Mouse (Mus musculus) adrenal gland, postnatal 14 days (tissue): ENCODE data around the gene Gad2. TPM values are rescaled to one million over a fixed set of nuclear protein-coding genes. Genes with fewer than 3 reads are reported as not detected.

Experiments used
- DNase-seq: peaks from one replicate; pipeline ENCODE4 v3.0.0; 2021; ENCODE audit warnings: mixed read lengths
- total RNA-seq: library from RNA; stranded (reverse); gene quantifications from 2 replicates; pipeline ENCODE4 v1.2.3, GENCODE M21; 2021

The Gad2 gene
- total RNA-seq, 1 experiment from 2014 or later, result not detected

DNA sequence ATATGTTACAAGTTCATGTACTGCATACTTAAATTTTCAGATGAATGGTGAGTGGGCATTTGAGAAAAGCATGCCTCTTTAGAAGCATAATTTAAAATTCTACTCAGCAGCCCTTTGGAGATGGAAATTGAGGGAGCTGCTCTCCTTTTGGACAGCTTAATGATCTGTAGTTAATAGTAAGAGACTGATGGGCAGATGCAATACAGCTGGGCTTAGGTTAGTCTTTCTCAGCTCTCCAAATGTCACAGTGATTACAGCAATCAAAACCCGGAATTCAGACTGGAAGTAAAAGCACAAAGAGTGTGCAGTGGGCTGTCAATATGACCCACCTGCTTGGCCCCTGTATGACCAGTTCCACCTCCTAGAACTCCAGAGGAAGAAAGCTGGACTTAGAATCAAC is 24.1 kb downstream of the Gad2 start:
- no peak for DNase-seq

DNA sequence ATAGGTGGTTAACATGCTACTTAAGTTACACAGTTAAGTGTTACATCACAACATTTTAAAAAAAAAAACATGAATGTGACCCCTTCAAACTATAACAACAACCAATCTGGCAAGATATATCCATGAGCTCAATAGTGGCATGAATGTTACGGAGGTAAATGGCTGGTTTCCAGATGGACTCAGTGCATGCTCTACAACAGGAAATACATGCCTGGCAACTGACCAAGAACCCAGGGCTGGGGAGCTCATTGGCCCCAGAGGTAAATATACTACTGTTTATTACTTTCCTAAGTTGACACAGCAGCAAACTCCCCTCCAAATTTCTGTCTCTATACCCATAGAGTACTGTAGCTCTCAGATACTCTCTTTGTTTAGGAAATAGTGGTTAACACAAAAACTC is 26.4 kb downstream of the Gad2 start:
- no peak for DNase-seq

DNA sequence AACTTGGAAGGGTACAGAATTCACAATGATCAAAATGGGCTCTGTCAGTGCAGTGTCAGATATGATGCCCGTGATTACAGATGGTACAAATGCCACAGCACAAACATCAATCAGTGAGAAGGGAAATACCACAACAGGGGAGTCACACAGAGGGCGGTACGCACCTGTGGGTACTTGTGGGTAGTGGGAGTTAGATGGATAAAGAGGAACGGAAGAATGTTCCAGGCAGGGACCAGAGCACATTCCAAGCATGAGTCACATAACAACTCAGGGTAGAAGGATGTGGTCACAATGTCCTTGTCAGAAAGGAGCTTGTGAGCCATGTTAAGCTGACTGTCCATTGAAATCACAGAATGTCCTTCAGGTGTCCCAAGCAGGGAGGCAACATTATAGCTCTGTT is 29.8 kb downstream of the Gad2 start:
- no peak for DNase-seq

DNA sequence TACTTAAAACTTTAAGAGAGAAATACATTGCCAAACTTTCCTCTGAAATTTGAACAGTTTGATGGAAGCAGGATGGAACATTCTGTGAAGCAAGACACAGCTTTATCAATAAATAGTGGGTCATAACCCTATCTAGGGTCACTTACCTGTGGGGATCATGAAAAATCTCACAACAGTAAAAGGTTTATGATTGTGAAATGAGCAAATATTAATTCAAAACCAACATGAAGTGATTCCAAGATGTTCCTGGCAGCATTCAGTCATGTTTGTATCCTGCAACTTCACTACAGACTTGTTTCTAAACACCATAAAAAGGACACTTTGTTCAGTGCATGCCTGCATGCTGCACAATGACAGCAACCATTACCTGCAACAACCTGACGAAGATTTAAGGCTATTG is 41.7 kb downstream of the Gad2 start:
- DNase-seq, result no peak

DNA sequence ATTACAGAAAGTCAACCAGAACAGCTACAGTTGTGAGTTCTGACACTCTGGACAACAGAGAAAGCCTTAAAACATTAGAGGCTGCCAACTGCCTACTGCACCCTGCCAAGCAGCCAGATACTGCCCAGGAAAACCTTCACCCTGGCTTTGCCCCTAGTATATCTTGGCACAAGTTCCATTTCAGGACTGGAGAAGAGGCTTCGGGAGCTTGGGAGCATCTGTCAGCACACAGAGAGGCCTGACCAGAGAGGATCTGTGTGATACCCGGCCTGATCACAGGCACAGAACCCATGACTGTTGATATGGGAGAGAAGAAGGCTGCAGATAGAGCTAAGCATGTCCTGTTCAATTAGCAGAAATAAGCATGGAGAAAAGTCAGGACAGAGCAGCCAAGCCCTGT is 48.4 kb downstream of the Gad2 start:
- no peak for DNase-seq

DNA sequence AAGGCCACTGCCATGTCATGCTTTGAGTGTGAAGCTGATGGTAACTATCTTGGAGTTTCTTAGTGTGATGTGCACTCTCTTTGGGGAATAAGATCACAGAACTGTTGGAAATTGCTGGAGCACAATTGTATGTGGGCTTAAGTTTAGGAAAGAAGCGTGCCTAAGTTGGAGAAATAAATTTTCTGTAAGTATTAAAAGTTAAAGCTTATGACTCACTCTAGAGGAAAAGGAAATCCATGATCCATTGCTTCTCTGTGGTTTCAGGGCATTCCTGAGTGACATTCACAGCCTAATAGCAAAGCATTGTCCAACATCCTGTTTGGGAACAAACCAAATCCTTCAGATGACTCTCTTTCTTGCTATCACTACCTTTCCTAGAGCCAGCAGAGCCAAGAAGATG is 49.3 kb downstream of the Gad2 start:
- no peak for DNase-seq

DNA sequence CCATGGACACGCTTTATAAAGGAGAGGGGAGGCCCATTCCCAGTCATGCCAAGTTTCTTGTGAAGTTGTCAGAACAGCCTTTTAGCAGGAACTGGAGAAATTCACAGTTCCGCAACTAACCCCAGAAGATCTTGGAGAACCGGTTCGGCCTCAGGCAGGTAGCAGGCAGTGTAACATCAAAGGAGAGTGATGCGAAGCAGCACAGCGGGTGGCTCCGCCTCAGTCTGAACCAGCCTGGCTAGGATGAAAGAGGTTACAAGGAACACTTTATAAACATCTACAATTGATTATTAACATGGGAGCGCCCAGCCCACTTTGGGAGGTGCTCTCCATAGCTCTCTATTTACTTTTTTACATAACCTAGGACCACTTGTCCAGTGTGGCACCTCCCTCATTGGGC is 55.1 kb downstream of the Gad2 start:
- no peak for DNase-seq

DNA sequence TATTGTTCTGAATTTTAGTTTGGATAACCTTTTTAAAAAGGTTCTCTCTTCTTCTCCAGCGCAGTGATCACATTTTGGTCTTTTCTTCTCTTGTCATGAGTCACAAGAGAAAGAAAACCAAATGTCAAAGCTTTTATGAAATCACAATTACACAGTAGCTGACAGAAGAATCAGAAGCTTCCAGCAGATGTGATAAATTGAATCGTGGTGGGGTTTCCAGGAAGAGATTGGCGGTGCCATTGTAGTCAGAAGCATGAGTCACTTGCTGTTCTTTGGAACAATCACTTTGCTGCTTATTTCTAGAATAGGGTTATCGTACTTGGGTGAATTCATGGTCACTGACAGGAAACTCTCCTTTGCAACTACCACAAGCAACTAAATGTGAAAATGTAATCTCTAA is 57.9 kb downstream of the Gad2 start:
- no peak for DNase-seq

DNA sequence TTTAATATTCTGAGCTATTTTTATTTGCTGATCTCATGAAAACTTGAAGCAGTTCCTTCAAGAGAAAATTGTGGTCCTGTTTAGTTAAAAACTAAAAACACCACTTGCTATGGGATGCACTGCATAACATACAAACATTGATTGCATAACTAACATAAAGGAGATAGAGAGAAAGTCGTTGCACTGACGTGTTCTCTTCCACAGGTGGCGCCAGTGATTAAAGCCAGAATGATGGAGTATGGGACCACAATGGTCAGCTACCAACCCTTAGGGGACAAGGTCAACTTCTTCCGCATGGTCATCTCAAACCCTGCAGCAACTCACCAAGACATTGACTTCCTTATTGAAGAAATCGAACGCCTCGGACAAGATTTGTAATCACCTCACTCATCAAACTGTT is 68.0 kb downstream of the Gad2 start:
- DNase-seq, result no peak

DNA sequence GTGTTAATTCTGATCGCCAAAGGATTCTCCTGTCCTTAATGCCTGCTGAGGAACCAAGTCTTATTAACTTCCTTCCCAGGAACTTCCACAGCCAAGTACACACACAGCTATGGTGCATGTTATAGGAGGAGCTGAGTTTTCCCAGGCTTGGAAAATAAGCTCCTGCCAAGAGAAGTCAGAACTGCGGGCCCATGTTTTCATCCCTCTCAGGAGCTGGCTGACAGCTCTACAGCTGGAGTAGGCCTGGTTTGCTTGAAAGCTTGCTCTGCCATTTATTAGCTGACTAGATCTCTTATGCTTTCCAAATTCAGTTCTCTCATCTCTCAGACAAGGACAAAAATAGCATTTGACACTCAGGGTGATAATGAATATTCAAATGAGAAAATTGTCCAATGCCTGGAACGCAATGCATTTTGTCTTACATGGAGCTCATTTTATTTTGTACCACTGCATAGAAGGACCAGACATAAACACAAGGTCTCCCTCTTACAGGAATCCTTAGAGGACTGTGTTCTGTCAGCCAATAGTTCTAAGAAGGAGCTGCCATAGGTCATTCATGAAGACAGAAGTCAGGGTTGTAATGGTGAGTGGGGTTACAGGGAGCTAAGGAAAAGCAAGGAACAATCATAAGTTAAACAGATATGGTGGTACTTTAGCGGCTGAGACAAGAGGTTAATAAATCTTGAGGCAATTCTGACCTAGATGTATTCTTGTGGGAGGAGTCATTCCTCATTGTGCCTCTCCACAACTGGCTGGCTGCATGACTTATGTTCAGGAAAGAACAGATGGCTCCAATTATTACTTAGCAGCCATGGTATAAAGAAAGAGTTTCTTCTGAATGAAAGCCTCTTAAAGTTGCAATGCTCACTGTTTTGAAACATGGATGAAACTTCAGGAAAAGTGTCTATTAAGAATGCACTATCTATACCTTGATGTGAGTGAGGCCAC is 83.0 kb downstream of the Gad2 start:
- DNase-seq, result no peak

DNA sequence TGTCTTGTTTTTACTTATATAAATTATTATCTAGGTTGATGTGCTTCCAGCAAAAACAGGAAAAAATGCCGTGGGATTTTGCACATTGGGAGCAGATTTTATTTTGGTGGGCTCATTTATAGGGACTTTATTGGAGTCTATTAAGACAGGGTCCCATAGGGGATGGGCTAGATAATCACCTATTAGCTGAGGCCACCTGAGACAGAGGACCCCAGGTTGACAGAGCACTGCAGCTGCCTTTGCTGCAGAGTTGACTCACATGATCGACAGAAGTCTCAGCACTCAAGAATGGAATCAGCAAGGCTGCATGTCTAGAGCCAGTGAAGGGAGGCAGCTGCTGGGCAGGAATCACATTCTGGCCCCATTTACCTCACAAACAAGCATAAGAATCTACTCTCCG is 84.2 kb downstream of the Gad2 start:
- DNase-seq, result no peak

DNA sequence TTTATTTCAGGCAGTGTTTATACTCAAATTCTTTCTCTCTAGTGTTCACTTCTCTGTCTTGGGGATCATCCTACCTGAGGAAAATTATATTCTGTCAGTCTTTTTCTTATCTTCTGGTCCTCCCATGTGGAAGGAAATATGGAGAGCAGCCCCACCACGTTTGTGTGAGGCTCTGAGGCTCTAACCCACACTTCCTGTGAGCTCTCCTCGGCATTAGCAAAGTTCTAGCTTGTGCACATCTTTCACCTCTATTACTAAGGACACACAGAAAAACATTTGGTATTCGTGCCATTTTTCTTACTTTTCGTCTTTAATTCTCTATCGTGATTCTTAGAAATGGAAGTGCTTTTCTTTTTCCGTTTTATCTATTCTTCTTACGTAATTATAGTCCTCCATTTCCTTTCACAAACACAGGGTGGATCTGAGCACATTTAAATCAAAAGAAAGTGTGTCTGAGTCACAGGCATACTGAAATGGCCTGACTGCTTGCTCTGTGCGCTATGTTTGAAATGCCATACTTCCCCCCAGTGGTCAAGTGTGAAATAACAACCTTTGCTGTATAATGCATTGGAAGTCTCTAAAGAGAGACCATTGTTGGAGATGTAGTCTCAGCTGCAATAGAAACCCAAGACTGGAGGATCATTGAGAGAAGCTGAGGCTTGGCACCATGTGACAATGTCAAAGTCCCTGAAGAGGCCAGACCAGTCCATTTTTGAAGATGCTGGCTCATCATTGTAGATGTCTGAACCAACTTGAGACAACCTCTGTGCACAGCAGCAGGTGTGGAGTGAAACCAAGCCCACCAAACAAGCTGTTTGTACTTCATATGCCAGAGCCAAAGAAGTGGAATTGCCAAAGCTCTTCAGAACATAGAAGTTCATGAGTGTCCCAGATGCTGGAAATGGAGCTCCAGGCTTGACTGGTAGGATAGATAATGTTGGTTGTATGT is 99.8 kb downstream of the Gad2 start:
- DNase-seq, result peak; percentile 69

DNA sequence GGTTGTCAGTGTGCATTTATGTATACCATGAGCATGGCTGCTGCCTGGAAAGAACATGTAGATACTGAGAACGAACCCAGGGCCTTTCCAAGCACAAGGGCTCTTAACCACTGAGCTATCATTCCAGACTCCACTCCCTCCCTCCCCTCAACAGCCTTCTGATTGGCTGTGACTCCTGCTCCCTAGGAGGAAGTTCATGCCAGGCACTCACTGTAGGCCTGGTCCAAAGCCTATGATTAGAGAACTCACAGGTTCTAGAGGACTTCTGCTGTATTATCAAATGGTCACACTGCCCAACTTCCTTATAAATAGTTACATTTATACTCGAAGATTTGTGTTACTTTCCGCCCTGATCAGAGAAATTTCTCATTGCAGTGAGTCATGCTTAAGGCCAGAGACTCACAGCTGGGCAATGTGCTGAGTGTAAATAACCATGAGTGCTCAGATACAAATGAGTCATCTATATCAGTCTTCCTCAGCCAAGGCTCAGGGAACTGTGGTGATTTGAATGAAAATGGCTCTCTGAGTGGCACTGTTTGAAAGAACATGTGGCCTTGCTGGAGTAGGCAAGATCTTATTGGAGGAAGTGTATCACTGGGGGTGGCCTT is 102.0 kb downstream of the Gad2 start:
- DNase-seq, result peak; percentile 25

DNA sequence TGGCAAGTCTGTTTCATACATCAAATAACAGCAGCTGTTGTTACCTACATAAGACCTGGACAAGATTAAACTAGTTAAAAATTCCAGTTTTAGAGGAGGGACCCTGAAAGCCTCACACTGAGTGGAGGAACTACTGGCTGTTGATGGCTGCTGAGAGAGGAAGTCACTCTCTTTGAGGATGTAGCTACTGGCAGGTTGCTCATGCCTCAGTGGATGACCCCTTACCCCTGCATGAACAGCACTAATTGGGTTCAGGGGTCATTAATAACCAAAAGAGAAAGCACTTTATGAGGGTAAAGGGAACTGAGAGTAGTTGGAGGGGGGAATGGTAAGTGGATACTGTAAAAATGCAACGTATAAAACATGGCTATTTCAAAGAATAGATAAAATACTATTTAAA is 105.1 kb downstream of the Gad2 start:
- DNase-seq, result no peak

DNA sequence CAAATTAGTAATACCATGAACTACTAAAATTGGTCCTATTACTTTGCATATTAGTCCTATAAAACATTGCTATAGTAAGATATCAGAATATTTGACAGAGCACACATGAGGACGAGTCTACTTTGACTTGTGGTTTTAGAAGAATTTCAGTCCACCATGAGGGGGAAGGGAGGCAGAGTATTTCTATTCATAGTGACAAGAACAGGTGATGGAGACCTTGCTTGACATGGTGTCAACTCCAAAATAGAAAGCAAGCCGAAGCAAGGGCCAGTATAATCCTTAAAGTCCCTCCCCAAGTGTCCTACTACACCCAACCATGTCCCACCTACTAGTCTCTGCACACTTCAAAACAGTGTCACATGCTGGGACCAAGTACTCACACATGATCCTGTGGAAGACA is 114.1 kb downstream of the Gad2 start:
- no peak for DNase-seq

DNA sequence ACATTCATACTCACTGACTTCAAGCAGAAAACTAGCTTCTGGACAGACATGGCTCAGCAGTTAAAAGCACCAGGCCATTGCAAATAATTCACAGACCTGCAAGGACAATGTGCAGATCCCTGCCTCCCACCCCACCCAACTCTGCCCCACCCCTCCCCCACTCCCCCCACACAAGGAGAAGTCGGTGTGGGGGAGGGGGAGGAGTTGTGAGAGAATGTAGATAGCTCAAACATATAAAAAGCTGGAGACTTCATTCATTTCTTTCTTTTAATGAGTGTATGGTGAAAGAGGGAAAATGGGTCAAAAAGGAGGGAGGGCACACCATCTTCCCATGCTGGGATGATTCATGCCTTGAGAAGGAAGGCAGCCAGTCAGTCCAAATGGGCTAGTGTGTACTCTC is 117.4 kb downstream of the Gad2 start:
- no peak for DNase-seq

DNA sequence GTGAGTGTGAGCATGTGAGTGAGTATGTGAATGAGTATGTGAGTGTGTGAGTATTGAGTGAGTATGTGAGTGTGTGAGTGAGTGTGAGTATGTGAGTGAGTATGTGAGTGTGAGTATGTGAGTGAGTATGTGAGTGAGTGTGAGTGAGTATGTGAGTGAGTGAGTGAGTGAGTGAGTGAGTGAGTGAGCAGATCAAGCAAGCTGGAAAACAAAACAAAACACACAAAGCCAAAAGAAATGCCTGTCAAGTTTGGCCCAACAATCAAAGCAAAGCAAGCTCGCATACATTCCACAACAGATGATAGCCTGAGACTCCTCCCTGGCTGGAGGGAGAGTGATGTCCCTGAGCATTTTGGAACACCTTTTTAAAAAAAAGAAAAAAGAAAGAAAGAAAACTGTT is 118.4 kb downstream of the Gad2 start:
- DNase-seq, result no peak

DNA sequence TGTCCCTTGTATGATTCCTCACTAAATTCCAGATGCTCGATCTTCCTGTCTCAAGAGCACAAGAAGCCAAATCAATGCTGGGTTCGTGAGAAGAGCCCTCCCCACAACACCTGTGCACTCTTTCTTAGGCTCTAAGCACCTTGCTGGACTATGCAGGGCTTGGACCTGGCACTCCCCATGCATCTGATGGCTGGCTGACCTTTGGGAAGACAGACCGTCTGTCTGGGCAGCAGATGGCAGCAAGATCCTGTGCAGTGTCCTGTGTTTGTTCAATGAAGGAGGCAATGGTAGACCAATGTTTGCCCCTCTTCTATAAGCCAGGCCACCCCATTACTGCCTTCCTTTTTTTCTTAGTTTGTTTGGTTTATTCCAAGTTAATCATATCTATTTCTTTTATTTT is 119.2 kb downstream of the Gad2 start:
- no peak for DNase-seq
